Mouse (Mus musculus) testis, adult 2 months (tissue): Measurements from ENCODE around the gene Sp8.

Experiments
- CTCF ChIP-seq: fragments of 200-500 bp; IDR thresholded peaks from 2 replicates; pipeline ENCODE4 v1.5.1; 2012; ENCODE audit warnings: low read depth, mild to moderate bottlenecking, inconsistent platforms, low read length, moderate library complexity; ENCODE audit not compliant: control insufficient read depth, insufficient read depth, insufficient replicate concordance
- POLR2A ChIP-seq: fragments of 200-500 bp; IDR thresholded peaks from 2 replicates; pipeline ENCODE4 v1.6.1; 2012; ENCODE audit warnings: low read depth, mild to moderate bottlenecking, inconsistent platforms, low read length, moderate library complexity; ENCODE audit not compliant: control insufficient read depth

GRCm38 (mm10) chr12:118840301-118840700 lies 5.8 kb upstream of the Sp8 start:
- no peak for TF ChIP-seq CTCF
- no peak for TF ChIP-seq POLR2A
